Mouse (Mus musculus) heart, postnatal 10 days (tissue): ENCODE results near the gene Zfp36l2. TPM values are rescaled to one million over a fixed set of nuclear protein-coding genes. Genes with fewer than 3 reads are reported as not detected.
A peak's percentile ranks its signal among the peaks of the same experiment; 100 is the strongest.

ENCODE experiments used
- DNase-seq, 2 experiments: peaks; one replicate each; pipeline ENCODE4 v3.0.0; 2021
- intact Hi-C: fragments of 180-260 bp; cut with DNase I; formaldehyde crosslinking; loops from one replicate; pipeline ENCODE4 v1.15.1; 2025
- total RNA-seq, 2 experiments: library from RNA; stranded (reverse); gene quantifications; 2 replicates each; pipeline ENCODE4 v1.2.3; 2021

Zfp36l2 gene
- total RNA-seq, 2 experiments from 2014 or later, result 36.9 to 42.5 TPM

DNA sequence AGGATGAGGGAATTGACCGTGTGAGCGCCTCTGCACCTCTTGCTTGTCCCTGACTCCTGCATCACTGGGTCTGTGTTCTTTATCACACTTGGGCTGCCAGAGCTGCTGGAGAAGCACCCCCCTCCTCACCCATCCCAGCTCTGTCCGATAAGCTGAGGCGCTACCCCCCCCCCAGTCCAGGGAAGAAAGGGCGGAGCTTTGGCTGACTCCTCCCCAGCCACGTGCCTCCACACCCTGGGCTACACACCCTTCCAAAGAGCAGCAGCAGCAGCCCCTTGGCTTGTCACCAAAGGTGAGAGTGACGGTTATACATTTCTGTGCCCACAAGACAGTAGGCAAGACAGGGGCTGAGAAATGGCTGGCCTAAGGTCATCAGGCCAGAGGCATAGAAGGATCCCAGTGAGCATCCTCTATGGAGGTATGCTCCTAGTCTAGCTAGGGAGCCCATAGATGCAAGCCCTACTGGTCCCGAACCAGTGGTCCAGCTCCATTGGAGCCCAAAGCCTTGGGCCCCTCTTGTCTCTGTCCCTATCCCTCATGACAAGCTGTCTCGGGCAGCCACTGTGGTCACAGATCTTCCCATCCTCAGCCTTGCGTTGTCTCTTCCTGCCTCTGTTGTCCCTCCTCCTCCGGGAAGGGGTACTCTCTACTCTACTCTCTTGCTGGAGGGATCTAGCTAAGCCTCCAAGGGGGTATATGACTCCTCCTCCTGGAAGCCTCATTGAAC lies 33.3 kb downstream of the Zfp36l2 start:
- intact Hi-C loops, result no loop called here
- DNase-seq, result no peak

DNA sequence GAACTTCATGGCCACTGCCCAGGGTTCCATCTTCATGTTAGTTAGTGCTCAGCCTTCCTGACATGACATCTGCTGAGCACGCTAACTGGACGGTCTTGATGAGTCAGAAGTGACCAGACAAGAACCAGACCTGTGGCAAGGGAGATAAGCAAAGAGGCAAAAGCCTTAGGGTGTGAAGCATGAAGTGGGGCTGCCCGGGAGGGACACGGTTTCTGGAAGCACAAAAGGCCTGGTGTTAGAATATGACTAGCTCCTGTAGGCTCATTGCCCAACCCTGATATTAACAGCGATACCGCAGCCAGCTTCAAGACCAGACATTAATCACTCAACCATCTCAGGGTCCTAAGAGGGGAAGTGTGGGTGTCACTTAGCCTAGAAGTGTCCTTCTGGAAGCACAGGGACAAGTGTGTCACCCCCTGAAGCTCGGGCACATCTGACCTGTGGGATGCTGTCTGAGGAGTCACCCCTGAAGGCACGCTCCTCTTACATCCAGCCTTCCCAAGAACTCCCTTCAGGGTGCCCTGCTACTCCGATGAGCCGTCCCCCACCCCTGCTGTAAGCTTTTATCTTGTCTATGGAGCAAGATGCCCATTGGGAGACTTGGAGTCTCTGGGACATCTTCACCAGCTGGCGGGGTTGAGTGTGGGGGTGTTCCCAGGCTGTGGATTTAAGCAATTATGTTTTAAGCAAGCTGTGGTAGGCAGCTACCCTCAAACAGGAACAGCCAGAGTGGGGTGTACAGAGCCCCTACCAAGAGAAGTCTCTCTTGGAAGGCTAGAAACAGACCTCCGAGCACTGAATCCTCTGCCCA lies 34.6 kb downstream of the Zfp36l2 start:
- DNase-seq, result no peak
- intact Hi-C loops, result no loop called here

DNA sequence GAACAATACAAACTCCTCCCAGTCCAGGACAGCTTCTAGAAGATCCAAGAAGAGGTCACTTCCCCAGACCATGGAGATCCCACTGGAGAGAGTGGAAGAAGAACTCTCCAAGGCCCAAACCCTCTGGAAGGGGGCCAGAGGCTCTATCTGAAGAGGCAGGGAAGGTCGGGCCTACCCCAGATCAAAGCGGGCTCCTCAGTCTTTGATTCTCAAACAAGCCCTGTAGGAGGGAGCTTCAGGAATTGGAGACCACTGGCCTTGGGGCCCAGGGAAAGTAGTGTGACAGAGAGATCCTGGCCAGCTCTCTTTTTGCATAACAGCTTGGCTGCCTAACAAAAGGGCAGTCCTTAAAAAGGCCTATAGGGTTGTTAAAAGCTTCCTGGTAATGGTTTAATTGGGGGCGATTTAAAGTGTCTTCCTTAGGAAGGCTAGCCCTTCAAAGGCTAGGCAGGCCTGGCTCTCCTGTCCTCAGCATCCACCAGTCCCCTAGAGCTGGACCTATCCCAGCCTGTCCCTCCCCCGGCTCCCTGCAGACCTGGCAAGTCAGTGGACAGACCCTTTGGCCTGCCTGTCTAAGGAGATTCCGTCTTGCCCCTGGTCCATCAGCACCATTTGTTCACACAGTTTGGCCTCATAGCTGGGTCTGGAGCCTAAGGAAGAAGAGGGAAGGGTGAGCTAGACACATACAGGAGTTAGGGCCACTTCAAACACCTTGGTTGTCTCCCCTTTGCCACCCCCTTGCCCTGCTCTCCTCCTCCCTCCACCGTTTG lies 35.4 kb downstream of the Zfp36l2 start:
- DNase-seq, result no peak
- intact Hi-C loops, result no loop called here

GRCm38 (mm10) chr17:84151306-84151705 lies 36.4 kb downstream of the Zfp36l2 start:
- intact Hi-C loops, result no loop called here
- no peak for DNase-seq

DNA sequence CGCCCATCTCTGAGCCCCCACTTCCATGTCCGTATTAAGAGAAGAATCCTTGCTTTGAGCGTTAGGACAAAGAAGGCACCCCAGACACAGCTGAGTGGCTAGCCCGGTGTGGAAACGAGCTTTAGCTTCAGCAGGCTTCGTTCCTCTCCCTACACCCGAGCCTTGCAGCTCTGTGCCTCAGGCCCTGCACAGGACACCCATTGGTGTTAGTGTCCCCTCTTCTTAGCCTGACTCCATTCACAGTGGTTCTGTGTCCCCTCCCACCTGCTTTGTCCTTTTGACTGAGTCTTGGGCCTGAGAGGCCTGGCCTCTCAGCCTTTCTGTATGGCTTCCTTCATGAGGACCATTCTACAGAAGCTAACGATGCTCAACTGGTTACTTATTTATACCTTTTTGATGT lies 37.5 kb downstream of the Zfp36l2 start:
- intact Hi-C loops, result no loop called here
- DNase-seq, result no peak

- no peak for DNase-seq
- intact Hi-C loops, result loop anchor here (1.0 kb wide), 1 partner anchor 28 kb away; no protein-coding TSS in a partner anchor
Observed at GRCm38 (mm10) chr17:84149566-84149965, 38.2 kb downstream of the Zfp36l2 start.

DNA sequence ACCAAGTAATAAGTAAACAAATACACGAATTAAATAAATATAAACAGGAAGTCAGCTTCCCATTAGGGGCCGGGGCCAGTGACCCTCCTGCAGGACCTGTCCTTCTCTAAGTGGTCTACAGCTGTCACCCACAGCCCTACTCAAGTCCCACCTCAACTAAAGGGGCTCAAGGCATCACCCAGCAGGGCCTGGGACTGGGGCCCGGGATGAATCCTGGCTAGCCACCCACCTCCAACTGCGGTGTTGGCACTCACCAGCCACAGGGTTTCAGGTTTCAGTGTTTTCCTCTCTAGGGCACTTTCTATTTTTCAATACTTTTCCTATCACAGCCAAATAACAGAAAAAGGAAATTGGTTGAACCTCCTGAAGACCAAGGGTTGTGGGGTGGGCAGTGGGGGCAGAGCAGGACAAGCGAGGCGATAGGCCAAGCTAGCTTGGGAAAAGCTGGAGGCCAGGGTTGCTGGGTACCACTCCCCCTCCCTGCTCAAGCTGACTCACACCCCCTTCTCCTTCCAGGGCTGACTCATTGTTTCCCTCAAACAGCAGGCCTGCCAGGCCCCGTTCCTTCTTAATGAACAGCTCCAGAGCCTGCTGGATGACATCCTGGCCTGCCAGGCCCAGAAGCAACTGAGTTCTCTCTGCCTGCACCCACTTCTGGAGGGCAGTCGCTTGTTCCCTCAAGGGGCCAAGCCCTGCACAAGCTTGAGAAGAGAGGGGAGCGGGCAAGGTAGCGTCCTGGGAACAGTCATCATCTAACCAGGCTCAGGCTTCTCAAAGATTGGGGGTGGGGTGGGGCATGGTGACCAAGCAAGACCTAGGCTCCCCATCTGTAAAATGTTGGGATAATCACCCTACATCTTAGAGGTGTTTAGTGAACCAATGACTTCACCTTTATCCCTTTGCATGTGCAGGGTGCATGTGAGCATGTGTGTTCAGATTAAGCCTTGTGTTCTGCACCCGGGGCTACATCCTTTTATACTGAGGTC lies 39.0 kb downstream of the Zfp36l2 start:
- intact Hi-C loops, result loop anchor here (1.0 kb wide), 1 partner anchor 29 kb away; no protein-coding TSS in a partner anchor
- DNase-seq, result peak; percentile 84 to 89

- intact Hi-C loops, result no loop called here
- no peak for DNase-seq
Observed at GRCm38 (mm10) chr17:84147183-84148108, 40.3 kb downstream of the Zfp36l2 start.

GRCm38 (mm10) chr17:84146458-84147182 lies 41.1 kb downstream of the Zfp36l2 start:
- no peak for DNase-seq
- intact Hi-C loops, result no loop called here

- peak; percentile 52 to 56 for DNase-seq
- intact Hi-C loops, result no loop called here
Observed at GRCm38 (mm10) chr17:84145826-84146287, 41.9 kb downstream of the Zfp36l2 start.

- DNase-seq, result no peak
- intact Hi-C loops, result no loop called here
Observed at GRCm38 (mm10) chr17:84144762-84145599, 42.8 kb downstream of the Zfp36l2 start.

- DNase-seq, result no peak
- intact Hi-C loops, result no loop called here
Observed at GRCm38 (mm10) chr17:84144130-84144529, 43.6 kb downstream of the Zfp36l2 start.

GRCm38 (mm10) chr17:84143219-84143844 lies 44.4 kb downstream of the Zfp36l2 start:
- intact Hi-C loops, result no loop called here

GRCm38 (mm10) chr17:84141691-84142090 lies 46.1 kb downstream of the Zfp36l2 start:
- intact Hi-C loops, result no loop called here
- DNase-seq, result peak; percentile 47 to 50

More at GRCm38 (mm10) chr17:84143219-84143844, 44.4 kb downstream of the Zfp36l2 start:
- peak in 1 of 2 experiments; percentile 20 for DNase-seq

DNA sequence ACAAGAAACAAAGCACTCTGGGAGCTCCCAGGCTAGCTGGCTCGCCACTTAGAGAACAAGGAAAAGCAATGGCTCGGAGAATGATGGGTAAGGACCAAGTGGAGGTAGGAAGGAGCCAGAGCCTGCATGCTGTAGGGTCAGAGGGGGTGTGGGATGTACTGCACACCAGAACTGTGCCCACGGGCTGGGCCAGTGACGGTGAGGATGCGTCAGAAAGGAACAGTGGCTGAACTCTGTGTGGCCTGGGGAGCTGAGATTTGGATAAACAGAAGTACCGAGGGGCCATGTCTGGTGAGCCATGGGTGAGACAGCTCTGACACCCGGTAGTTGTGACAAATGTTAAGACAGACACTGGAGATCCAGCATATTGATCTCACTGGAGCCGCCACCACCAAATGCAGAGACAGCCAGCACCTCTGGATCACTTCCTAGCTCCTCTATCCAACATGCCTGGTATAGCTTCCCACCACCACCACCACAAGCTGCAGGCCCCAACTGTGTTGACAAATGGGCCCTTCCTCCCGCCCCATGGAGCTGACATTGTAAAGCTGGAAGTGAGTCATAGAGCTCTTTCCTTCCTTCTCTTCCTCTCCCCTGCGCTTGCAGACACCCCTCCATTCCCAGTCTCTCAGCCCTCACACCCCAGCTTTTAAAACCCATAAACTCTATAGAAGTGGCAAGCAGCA lies 46.8 kb downstream of the Zfp36l2 start:
- intact Hi-C loops, result no loop called here
- peak; percentile 57 for DNase-seq
